Comparison of ENCODE assay signal across 8 mouse cellular contexts in genomic region chr9:46229573-46230449, GRCm38 (mm10). TPM values are rescaled to one million over a fixed set of nuclear protein-coding genes. Genes with fewer than 3 reads are reported as not detected.
A peak's percentile ranks its signal among the peaks of the same experiment; 100 is the strongest.
DNase-seq lines count a peak whose midpoint lies in the region; ATAC-seq and TF ChIP-seq lines count a peak whose summit lies in the region.

No protein-coding gene starts in this region.

- H3K4me3 ChIP-seq in hindbrain, embryonic 12.5 days = peak overlapping the region; percentile 41
- H3K4me3 ChIP-seq in lung, postnatal 0 days (ENCODE audit: low read depth, low read length) = peak overlapping the region; percentile 31

- H3K9ac ChIP-seq in hindbrain, embryonic 12.5 days = peak overlapping the region; percentile 56
- H3K9ac ChIP-seq in lung, postnatal 0 days (replicated peaks; ENCODE audit: low read depth) = no peak overlapping the region

- peaks cover 10% of the 10 kb centered on the region for H3K4me1 ChIP-seq in hindbrain, embryonic 12.5 days
- peaks cover 7% of the 10 kb centered on the region; the same call in 1 of the 2 replicates for H3K4me1 ChIP-seq in lung, postnatal 0 days (ENCODE audit: insufficient read depth, low read depth, low read length)

- peak; percentile 95 for ATAC-seq in hindbrain, embryonic 12.5 days (ENCODE audit: low FRiP score)
- peak; percentile 91 for ATAC-seq in lung, postnatal 0 days

- 14% methylated on average over 37 of the region's 37 CpGs for WGBS in hindbrain, embryonic 12.5 days
- 13% methylated on average over 37 of the region's 37 CpGs for WGBS in lung, postnatal 0 days

- no peaks in the 10 kb centered on the region for H3K9me3 ChIP-seq in hindbrain, embryonic 12.5 days (replicated peaks)
- H3K9me3 ChIP-seq in lung, postnatal 0 days (ENCODE audit: low read length) = no peaks in the 10 kb centered on the region

- no peak for TF ChIP-seq EP300 in lung, postnatal 0 days (IDR thresholded peaks at IDR 0.05)

- peak; percentile 88 for TF ChIP-seq CTCF in lung, postnatal 0 days (IDR thresholded peaks at IDR 0.05)

- H3K27ac ChIP-seq in hindbrain, embryonic 12.5 days = no peak overlapping the region
- no peak overlapping the region for H3K27ac ChIP-seq in lung, postnatal 0 days (ENCODE audit: low read length)

- no peaks in the 10 kb centered on the region for H3K27me3 ChIP-seq in hindbrain, embryonic 12.5 days
- 0 out of 2 replicates have a peak, but pooled peaks cover 4% of the 10 kb centered on the region for H3K27me3 ChIP-seq in lung, postnatal 0 days (replicated peaks; ENCODE audit: insufficient read depth, low read length)

- H3K36me3 ChIP-seq in hindbrain, embryonic 12.5 days = no peaks in the 10 kb centered on the region
- H3K36me3 ChIP-seq in lung, postnatal 0 days (ENCODE audit: insufficient read depth, low read length) = no peaks in the 10 kb centered on the region

- peak overlapping the region; percentile 74 for H3K4me2 ChIP-seq in hindbrain, embryonic 12.5 days (replicated peaks)
- peak overlapping the region; percentile 67 for H3K4me2 ChIP-seq in lung, postnatal 0 days (replicated peaks; ENCODE audit: low read depth, low read length)

- peak; percentile 73 for DNase-seq in MEL-GATA-1-ER (ENCODE audit: extremely low read depth, low read depth)
- peak; percentile 91 for DNase-seq in cerebellum, adult 8-10 months
- DNase-seq in frontal cortex, postnatal 10 days (ENCODE audit: low spot score in 2 of 2) = peak; percentile 85 to 86
- DNase-seq in layer of hippocampus, postnatal 10 days (ENCODE audit: low spot score in 2 of 2) = peak; percentile 85 to 89
- DNase-seq in lung, postnatal 0 days (ENCODE audit: low spot score) = peak; percentile 94
- DNase-seq in retina, postnatal 1 day = peak; percentile 92
- DNase-seq in thymus, postnatal 4 days = peak; percentile 81

RNA-seq across cellular contexts. Expression of gene Apoa1, which starts 1.4 kb away (rescaled TPM):
- polyA plus RNA-seq in hindbrain, embryonic 12.5 days (2016; fragmentation: Nextera tagmentation; extraction: Ambion mirVana) = 1.7 and 1.8 TPM in 2 replicates
- total RNA-seq in layer of hippocampus, postnatal 10 days (2021) = under 1 TPM; 0.33 to 0.94 TPM
- 2.2 and 3.7 TPM in 2 replicates for polyA plus RNA-seq in lung, postnatal 0 days (2015; fragmentation: Nextera tagmentation; extraction: Ambion mirVana)

RNA-seq across cellular contexts. Expression of gene Apoc3, which starts 5.6 kb away (rescaled TPM):
- not detected in 2 replicates for polyA plus RNA-seq in hindbrain, embryonic 12.5 days (2016; fragmentation: Nextera tagmentation; extraction: Ambion mirVana)
- total RNA-seq in layer of hippocampus, postnatal 10 days (2021) = not detected
- not detected in 2 replicates for polyA plus RNA-seq in lung, postnatal 0 days (2015; fragmentation: Nextera tagmentation; extraction: Ambion mirVana)

RNA-seq across cellular contexts. Expression of gene Apoa4, which starts 10.7 kb away (rescaled TPM):
- polyA plus RNA-seq in hindbrain, embryonic 12.5 days (2016; fragmentation: Nextera tagmentation; extraction: Ambion mirVana) = not detected in 2 replicates
- not detected for total RNA-seq in layer of hippocampus, postnatal 10 days (2021)
- polyA plus RNA-seq in lung, postnatal 0 days (2015; fragmentation: Nextera tagmentation; extraction: Ambion mirVana) = 0.06 TPM in 1 of 2 replicates, not detected in the other

RNA-seq across cellular contexts. Expression of gene Apoa5, which starts 38.6 kb away (rescaled TPM):
- polyA plus RNA-seq in hindbrain, embryonic 12.5 days (2016; fragmentation: Nextera tagmentation; extraction: Ambion mirVana) = 0.19 TPM in 1 of 2 replicates, not detected in the other
- total RNA-seq in layer of hippocampus, postnatal 10 days (2021) = not detected
- 0.06 and 0.24 TPM in 2 replicates for polyA plus RNA-seq in lung, postnatal 0 days (2015; fragmentation: Nextera tagmentation; extraction: Ambion mirVana)

RNA-seq across cellular contexts. Expression of gene Zpr1, which starts 43.1 kb away (rescaled TPM):
- polyA plus RNA-seq in hindbrain, embryonic 12.5 days (2016; fragmentation: Nextera tagmentation; extraction: Ambion mirVana) = 55.0 and 59.8 TPM in 2 replicates
- total RNA-seq in layer of hippocampus, postnatal 10 days (2021) = 10 to 100 TPM; 39.1 to 39.3 TPM
- polyA plus RNA-seq in lung, postnatal 0 days (2015; fragmentation: Nextera tagmentation; extraction: Ambion mirVana) = 27.5 and 28.8 TPM in 2 replicates
